Mouse (Mus musculus): Measurements from ENCODE around the gene Pde9a. TPM values are rescaled to one million over a fixed set of nuclear protein-coding genes. Genes with fewer than 3 reads are reported as not detected.

Pde9a gene
- polyA plus RNA-seq, 1 experiment from 2014 or later, result 32.5 TPM

DNA sequence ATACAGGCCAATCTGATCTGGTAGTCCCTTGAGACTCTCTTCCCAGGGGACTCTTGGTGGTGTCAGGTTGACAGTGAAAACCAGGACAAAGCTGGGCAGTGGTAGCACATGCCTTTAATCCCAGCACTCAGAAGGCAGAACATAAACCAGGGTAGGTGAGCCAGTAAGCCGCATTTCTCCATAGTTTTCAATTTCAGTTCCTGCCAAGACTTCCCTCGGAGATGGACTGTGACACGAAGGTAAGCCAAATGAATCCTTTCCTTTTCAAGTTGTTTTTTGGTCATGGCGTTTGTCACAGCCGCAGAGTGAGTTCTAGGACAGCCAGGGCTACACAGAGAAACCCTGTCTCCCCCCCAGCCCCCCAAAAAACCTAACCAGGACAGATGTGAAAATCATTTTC is 6.0 kb downstream of the Pde9a start:
- no peak for ATAC-seq (ENCODE audit: low FRiP score, low read depth)
- Histone ChIP-seq H3K9me3 (no peaks in the 10 kb centered on the region), H3K9ac (no peak overlapping the region), H3K4me1 (peaks cover 45% of the 10 kb centered on the region), H3K27me3 (0 out of 2 replicates have a peak, but pooled peaks cover 6% of the 10 kb centered on the region), H3K36me3 (peaks cover 10% of the 10 kb centered on the region; the same call in 1 of the 2 replicates), H3K4me2 (replicated peaks) (no peak overlapping the region), H3K27ac (no peak overlapping the region), H3K4me3 (no peak overlapping the region)
- 78% methylated on average over 5 of the region's 5 CpGs for WGBS

DNA sequence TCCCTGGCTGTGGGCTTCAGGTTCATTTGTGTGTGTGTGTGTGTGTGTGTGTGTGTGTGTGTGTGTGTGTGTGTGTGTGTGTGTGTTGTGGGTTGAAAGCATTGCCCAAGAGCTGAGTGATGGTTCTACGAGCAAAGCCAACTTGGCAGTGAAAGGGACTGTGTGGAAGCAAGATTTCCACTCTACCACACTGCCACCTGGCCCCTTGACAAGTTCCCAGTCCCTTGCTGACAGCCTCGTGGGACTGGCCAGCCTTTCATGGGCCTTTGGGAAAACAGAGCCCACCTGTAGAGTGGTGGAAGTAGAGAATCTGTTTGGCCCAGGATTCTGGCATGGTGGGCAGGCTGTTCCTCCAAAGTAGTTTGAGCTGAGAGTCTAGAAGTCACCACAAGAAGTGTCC is 7.8 kb downstream of the Pde9a start:
- Histone ChIP-seq H3K9ac (no peak overlapping the region), H3K4me1 (peaks cover 27% of the 10 kb centered on the region), H3K4me2 (replicated peaks) (no peak overlapping the region), H3K9me3 (no peaks in the 10 kb centered on the region), H3K27me3 (no peaks in the 10 kb centered on the region), H3K36me3 (peaks cover 10% of the 10 kb centered on the region; the same call in 1 of the 2 replicates), H3K4me3 (no peak overlapping the region), H3K27ac (no peak overlapping the region)
- no peak for ATAC-seq (ENCODE audit: low FRiP score, low read depth)
- WGBS, result 79% methylated on average over 2 of the region's 2 CpGs

DNA sequence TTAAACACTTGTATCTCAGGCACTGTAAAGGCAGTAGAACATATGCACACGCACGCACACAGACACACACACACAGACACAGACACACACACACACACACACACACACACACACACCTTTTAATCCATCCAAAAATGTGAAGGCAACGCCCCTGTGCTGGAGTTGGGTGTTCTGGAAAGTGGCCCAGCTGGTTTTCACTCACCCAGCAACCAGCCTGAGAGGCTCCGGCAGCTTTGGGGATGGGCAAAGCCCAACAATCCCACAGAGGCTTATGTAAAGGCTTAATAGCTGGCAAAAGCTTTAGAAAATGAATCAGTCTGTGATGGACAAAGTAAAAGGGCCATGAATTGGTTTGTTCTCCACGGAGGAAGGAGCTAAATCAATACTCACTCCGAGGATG is 14.3 kb downstream of the Pde9a start:
- Histone ChIP-seq H3K4me2 (replicated peaks) (no peak overlapping the region), H3K27ac (no peak overlapping the region), H3K36me3 (peaks cover 12% of the 10 kb centered on the region), H3K9ac (no peak overlapping the region), H3K4me3 (no peak overlapping the region), H3K4me1 (peaks cover 37% of the 10 kb centered on the region), H3K27me3 (no peaks in the 10 kb centered on the region), H3K9me3 (no peaks in the 10 kb centered on the region)
- ATAC-seq (ENCODE audit: low FRiP score, low read depth), result no peak
- 74% methylated on average over 6 of the region's 6 CpGs for WGBS

DNA sequence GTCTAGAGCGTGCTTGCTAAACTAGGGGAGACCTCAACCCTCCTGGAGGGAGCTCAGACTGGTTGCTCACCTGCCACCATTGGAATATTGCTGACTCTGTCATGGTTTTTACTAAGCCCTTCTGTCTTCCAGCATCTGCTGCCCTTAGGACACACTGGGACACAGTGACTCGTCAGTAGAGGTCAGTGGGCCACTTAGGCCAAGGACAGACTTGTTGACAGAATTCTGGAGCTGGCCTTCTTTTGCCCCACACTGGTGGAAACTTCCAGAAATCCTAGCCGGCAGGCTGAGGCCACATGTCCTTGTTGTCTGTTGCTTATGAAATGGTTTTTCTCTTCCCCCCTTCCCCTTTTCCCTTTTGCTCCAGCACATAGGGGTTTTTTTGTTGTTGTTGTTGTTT is 15.2 kb downstream of the Pde9a start:
- 82% methylated on average over 3 of the region's 3 CpGs for WGBS
- Histone ChIP-seq H3K27ac (no peak overlapping the region), H3K27me3 (no peaks in the 10 kb centered on the region), H3K9me3 (no peaks in the 10 kb centered on the region), H3K9ac (no peak overlapping the region), H3K4me1 (peaks cover 46% of the 10 kb centered on the region), H3K4me3 (no peak overlapping the region), H3K36me3 (peaks cover 12% of the 10 kb centered on the region), H3K4me2 (replicated peaks) (no peak overlapping the region)
- ATAC-seq (ENCODE audit: low FRiP score, low read depth), result no peak

DNA sequence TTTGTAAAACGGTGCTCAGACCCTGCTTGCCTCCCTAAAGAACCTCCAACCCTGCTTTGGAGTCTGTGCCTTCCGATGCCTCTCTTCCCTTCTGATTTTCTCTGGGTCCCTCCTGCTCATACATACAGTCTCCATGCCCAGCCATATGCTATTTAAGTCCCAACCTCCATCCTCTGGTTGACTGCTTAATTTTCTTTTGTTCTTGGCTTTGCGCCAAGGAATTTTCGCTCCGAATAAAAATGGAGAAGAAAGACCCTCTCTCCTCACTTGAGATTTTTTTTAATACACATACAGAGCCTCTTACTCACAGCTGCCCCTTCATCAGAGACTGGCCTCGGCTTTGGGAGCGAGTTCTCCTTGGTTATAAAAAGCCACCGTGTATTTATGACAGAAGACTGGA is 16.7 kb downstream of the Pde9a start:
- ATAC-seq (ENCODE audit: low FRiP score, low read depth), result peak; percentile 55; the same call in 1 of the 2 replicates
- Histone ChIP-seq H3K4me1 (peaks cover 56% of the 10 kb centered on the region), H3K27ac (peak overlapping the region; percentile 74), H3K36me3 (peaks cover 8% of the 10 kb centered on the region), H3K4me3 (no peak overlapping the region), H3K9ac (no peak overlapping the region), H3K27me3 (no peaks in the 10 kb centered on the region), H3K9me3 (no peaks in the 10 kb centered on the region), H3K4me2 (replicated peaks) (peak overlapping the region; percentile 3)
- WGBS, result 33% methylated on average over 8 of the region's 8 CpGs

DNA sequence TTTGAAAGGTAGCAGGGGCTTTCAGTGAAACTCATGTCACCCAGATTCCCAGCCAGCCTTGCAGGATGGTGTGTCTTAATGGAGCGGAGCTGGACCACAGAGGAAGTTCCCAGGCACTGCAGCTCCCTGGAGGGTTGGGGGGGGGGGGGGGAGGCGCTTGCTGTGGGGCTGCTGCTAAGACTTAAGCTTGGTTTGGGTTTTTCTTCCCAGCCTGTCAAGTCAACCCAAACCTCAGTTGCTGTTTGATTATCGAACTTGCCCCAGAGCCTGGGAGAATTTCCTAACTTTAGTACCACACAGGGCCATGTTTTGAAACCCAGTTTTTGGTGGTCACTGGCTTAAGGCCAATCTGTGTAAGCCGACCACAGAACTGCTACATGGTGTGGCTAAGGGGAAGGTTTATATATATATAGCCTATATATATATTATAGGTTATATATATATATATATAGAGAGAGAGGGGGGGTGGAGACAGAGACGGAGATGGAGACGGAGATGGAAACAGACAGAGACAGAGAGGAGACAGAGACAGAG is 19.8 kb downstream of the Pde9a start:
- 33% methylated on average over 6 of the region's 6 CpGs for WGBS
- ATAC-seq (ENCODE audit: low FRiP score, low read depth), result no peak

DNA sequence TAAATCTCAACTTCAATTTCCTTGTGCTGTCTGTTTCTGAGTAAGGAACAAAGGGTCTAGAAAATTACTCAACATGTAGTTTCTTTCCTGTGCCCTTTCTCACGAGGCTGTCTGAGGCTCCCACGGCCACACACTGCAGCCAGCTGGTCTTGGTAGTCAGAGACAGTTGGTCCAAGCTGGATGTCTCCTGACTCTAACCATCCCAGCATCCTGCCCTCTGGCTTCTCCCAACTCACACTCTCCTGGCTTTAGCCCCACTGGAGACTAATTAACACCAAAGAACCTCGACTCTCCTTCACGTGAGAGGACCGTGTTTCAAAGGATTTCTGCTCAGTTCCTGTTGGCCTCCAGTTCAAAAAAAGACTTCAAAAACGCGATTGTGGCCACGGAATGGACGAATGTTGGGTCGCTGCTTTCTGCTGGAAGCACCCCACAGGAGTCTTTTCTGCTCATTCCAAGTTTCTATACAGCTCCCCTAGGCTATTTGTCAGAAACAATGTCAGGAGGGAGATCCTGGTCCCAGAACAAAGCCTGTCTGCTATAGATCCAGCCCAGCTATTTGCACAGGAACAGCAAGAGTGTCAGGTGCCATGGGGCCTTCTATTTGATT is 23.8 kb downstream of the Pde9a start:
- Histone ChIP-seq H3K4me3 (no peak overlapping the region), H3K27ac (peak overlapping the region; percentile 15; the same call in 1 of the 2 replicates), H3K4me2 (replicated peaks) (no peak overlapping the region), H3K9me3 (no peaks in the 10 kb centered on the region), H3K4me1 (peaks cover 52% of the 10 kb centered on the region), H3K27me3 (no peaks in the 10 kb centered on the region), H3K36me3 (peaks cover 7% of the 10 kb centered on the region), H3K9ac (no peak overlapping the region)
- ATAC-seq (ENCODE audit: low FRiP score, low read depth), result no peak; the same call in 1 of the 2 replicates
- 31% methylated on average over 10 of the region's 10 CpGs for WGBS

More for the DNA sequence above, 19.8 kb downstream of the Pde9a start:
- Histone ChIP-seq H3K4me2 (replicated peaks) (peak overlapping the region; percentile 9; the same call in 1 of the 2 replicates), H3K27me3 (no peaks in the 10 kb centered on the region), H3K4me3 (no peak overlapping the region), H3K4me1 (peaks cover 68% of the 10 kb centered on the region), H3K27ac (peak overlapping the region; percentile 6; the same call in 1 of the 2 replicates), H3K9me3 (no peaks in the 10 kb centered on the region), H3K9ac (no peak overlapping the region), H3K36me3 (peaks cover 8% of the 10 kb centered on the region)

DNA sequence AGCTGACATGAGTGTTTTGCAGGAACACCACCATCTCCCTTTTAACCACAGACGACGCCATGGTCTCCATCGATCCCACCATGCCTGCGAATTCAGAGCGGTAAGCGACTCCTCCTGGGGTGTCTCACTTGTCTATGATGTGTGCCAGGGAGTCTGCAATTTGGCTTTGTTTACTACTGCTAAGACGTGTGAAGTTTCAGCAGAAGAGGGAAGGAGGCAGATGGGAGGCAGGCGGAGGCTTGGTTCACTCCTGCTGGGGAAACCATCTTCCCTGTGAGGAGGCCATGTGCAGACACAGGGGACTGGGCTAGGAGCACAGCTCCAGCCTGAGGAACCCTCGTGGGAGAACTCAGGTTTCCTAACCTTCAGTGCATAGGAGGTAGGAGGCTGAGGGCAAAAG is 29.2 kb downstream of the Pde9a start:
- H3K9ac ChIP-seq, result no peak overlapping the region
- no peak for ATAC-seq (ENCODE audit: low FRiP score, low read depth)
- H3K4me3 ChIP-seq, result no peak overlapping the region
- H3K27me3 ChIP-seq, result no peaks in the 10 kb centered on the region
- 61% methylated on average over 9 of the region's 9 CpGs for WGBS
- H3K9me3 ChIP-seq, result no peaks in the 10 kb centered on the region
- no peak overlapping the region for H3K27ac ChIP-seq
- no peak overlapping the region for H3K4me2 ChIP-seq (replicated peaks)
- H3K36me3 ChIP-seq, result peaks cover 42% of the 10 kb centered on the region
- peaks cover 21% of the 10 kb centered on the region for H3K4me1 ChIP-seq

DNA sequence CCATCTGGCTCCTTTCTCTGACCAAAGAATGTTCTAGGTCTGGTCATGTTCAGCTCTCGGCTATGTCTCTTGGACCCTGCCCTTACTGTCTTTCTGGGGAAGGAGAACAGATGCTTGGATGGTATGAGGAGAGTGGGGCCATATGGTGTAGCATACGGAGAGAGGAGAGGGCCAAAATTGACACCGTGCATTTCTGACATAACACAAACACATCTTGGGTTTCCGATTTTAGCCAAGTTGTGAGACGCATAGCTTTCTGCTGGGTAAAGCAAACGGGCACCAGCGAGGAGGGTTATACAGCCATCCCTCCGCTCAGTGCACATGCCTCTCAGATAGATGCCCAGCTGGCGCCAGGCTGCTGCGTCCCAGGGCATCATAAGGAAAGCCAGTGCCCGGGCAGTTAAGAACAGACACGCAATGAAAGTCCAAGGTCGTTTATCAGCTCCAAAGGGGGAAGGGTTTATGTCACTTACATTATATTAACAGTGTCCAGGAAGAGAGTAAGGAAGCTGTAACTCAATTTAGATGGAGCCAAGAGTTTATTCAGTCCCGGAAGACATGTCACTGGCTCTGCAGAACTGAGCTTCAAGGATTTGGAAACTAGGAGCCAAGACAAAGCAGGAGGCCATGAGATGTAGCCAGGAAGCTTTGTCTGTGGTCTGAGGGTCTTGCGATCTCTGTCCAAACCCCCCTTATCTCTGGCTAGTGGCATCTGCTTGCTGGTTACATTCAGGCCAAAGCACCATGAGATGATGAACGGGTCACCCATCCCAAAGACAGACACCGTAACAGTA is 33.0 kb downstream of the Pde9a start:
- H3K4me2 ChIP-seq (replicated peaks), result no peak overlapping the region
- no peaks in the 10 kb centered on the region for H3K27me3 ChIP-seq
- no peak overlapping the region for H3K9ac ChIP-seq
- H3K4me3 ChIP-seq, result no peak overlapping the region
- no peaks in the 10 kb centered on the region for H3K9me3 ChIP-seq
- 80% methylated on average over 17 of the region's 17 CpGs for WGBS
- H3K4me1 ChIP-seq, result peaks cover 12% of the 10 kb centered on the region; the same call in 1 of the 2 replicates
- H3K36me3 ChIP-seq, result peaks cover 59% of the 10 kb centered on the region
- ATAC-seq (ENCODE audit: low FRiP score, low read depth), result no peak
- no peak overlapping the region for H3K27ac ChIP-seq

DNA sequence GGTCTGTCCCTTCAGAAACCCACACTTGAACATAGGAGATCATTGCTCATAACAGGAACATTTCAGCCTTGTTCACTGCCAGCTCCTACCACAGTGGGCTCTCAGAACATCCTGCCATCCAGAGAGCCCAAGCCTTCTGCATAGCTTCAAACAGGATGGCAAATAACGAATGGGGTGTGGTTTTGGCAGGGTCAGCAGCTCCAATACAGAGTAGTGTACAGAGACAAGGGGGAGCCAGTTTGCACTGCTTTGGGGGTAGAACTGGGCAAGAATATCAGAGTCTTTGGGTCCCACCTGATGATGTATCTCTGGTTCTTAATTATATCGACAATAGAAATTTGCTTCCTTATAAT is 33.6 kb downstream of the Pde9a start:
- H3K4me1 ChIP-seq, result peaks cover 12% of the 10 kb centered on the region; the same call in 1 of the 2 replicates
- no peak overlapping the region for H3K4me3 ChIP-seq
- no peaks in the 10 kb centered on the region for H3K9me3 ChIP-seq
- no peak for ATAC-seq (ENCODE audit: low FRiP score, low read depth)
- H3K27ac ChIP-seq, result no peak overlapping the region
- H3K4me2 ChIP-seq (replicated peaks), result no peak overlapping the region
- no peak overlapping the region for H3K9ac ChIP-seq
- WGBS, result 64% methylated on average over 2 of the region's 2 CpGs
- H3K36me3 ChIP-seq, result peaks cover 59% of the 10 kb centered on the region
- no peaks in the 10 kb centered on the region for H3K27me3 ChIP-seq

DNA sequence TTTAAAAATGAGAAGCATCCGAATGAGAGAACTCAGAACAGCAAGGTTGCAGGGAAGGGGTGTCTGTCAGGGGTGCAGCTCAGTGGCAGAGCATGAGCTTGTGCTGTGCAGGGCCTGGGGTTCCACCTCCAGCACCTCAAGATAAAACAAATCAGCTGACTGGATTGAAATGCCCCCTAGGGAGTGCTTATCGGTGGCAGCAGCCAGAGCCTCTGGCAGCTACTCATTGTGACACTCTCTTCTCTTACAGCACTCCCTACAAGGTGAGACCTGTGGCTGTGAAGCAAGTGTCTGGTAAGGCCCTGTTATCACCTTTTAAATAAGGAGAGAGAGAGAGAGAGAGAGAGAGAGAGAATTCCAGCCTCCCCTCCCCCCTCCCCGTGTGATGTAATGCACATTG is 34.0 kb downstream of the Pde9a start:
- Histone ChIP-seq H3K9me3 (no peaks in the 10 kb centered on the region), H3K4me3 (no peak overlapping the region), H3K27me3 (no peaks in the 10 kb centered on the region), H3K4me2 (replicated peaks) (no peak overlapping the region), H3K4me1 (peaks cover 12% of the 10 kb centered on the region; the same call in 1 of the 2 replicates), H3K9ac (no peak overlapping the region), H3K27ac (no peak overlapping the region), H3K36me3 (peaks cover 58% of the 10 kb centered on the region)
- 32% methylated on average over 3 of the region's 3 CpGs for WGBS
- no peak for ATAC-seq (ENCODE audit: low FRiP score, low read depth)

DNA sequence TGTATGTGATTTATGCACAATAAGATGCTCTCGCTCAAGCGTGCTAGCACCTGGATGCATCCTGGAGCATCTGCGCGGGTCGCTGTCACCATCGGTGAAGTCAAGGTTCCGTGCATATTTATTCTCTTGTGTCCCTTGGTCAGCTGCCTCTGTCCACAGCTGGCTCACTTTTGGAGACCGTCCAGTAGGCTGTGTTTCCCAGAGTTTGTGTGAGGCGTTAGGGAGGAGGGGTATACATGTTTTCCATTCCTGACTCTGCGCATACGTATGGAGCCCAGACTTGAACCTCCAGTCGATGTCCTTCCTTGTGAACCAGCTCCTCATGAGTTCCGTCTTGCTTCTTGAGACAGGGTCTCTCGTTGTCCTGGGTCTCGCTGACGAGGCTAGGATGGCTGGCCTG is 34.6 kb downstream of the Pde9a start:
- H3K4me2 ChIP-seq (replicated peaks), result no peak overlapping the region
- peaks cover 12% of the 10 kb centered on the region; the same call in 1 of the 2 replicates for H3K4me1 ChIP-seq
- H3K36me3 ChIP-seq, result peaks cover 51% of the 10 kb centered on the region
- no peak for ATAC-seq (ENCODE audit: low FRiP score, low read depth)
- 81% methylated on average over 16 of the region's 16 CpGs for WGBS
- no peaks in the 10 kb centered on the region for H3K27me3 ChIP-seq
- no peak overlapping the region for H3K4me3 ChIP-seq
- no peaks in the 10 kb centered on the region for H3K9me3 ChIP-seq
- no peak overlapping the region for H3K27ac ChIP-seq
- no peak overlapping the region for H3K9ac ChIP-seq

Measured in limb, embryonic 13.5 days (tissue).